Mouse (Mus musculus): ENCODE measurements around the gene Efna5.

DNA sequence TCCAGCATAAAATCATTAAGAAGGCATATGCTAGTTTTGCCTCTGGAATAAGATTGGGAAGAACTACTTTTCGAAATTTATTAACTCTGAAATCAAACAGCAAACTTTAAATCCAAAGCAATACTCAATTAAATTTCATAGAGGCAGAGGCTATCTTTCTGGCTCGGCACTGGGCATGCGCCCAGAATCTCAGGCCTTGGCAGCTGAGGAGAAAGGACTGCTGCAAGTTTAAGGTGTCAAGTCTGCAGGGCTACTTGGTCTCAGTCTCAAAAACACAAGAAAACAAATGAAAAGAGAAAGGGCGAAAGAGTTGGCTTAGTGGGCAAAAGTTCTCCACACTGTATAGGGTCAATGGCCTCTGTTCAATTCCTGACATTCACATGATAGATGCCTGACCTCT is 258.6 kb downstream of the Efna5 start:
- TF ChIP-seq CTCF (IDR thresholded peaks at IDR 0.05; ENCODE audit: borderline replicate concordance, control insufficient read depth, extremely low read depth, insufficient read depth, low read length, poor library complexity), result no peak
- no peak for TF ChIP-seq POLR2A (IDR thresholded peaks at IDR 0.05; ENCODE audit: control insufficient read depth, extremely low read depth, insufficient read depth, low read length, poor library complexity)
